Mouse (Mus musculus) midbrain, postnatal 0 days (tissue): ENCODE data around the gene Arhgap31. TPM values are rescaled to one million over a fixed set of nuclear protein-coding genes. Genes with fewer than 3 reads are reported as not detected.

ENCODE experiments used
- ATAC-seq: fragments of 200-750 bp; cut with Nextera tagmentation; 2 replicates; pipeline ENCODE4 v1.8.0; 2017; ENCODE audit warnings: moderate number of reproducible peaks, mild to moderate bottlenecking, moderate TSS enrichment, moderate library complexity; ENCODE audit not compliant: low FRiP score
- DNase-seq: peaks from one replicate; pipeline ENCODE4 v3.0.0-alpha.2; 2015; ENCODE audit warnings: low spot score
- H3K27ac ChIP-seq: fragments of 300-500 bp; sonication (generic); 2 replicates; pipeline ENCODE4 v1.5.1; 2014; ENCODE audit warnings: low read depth, mild to moderate bottlenecking, low read length, mixed read lengths
- H3K27me3 ChIP-seq: fragments of 300-500 bp; sonication (generic); 2 replicates; pipeline ENCODE4 v1.6.1; 2014; ENCODE audit warnings: low read length, control low read depth, mixed read lengths; ENCODE audit not compliant: insufficient read depth
- H3K36me3 ChIP-seq: fragments of 300-500 bp; sonication (generic); 2 replicates; pipeline ENCODE4 v1.6.1; 2014; ENCODE audit warnings: low read length, control low read depth, mixed read lengths; ENCODE audit not compliant: insufficient read depth
- H3K4me1 ChIP-seq: fragments of 300-500 bp; sonication (generic); 2 replicates; pipeline ENCODE4 v1.6.1; 2014; ENCODE audit warnings: mild to moderate bottlenecking, control low read depth, antibody characterized with exemption, low read length, mixed read lengths; ENCODE audit not compliant: insufficient read depth
- H3K4me2 ChIP-seq: fragments of 300-500 bp; sonication (generic); 2 replicates; pipeline ENCODE4 v1.6.1; 2014; ENCODE audit warnings: low read depth, mild to moderate bottlenecking, low read length, mixed read lengths; ENCODE audit not compliant: poor library complexity, severe bottlenecking
- H3K4me3 ChIP-seq: fragments of 300-500 bp; sonication (generic); 2 replicates; pipeline ENCODE4 v1.5.1; 2014; ENCODE audit warnings: low read depth, mild to moderate bottlenecking, low read length, moderate library complexity
- H3K9ac ChIP-seq: fragments of 300-500 bp; sonication (generic); replicated peaks from 2 replicates; pipeline ENCODE4 v1.6.1; 2014; ENCODE audit warnings: mild to moderate bottlenecking, low read length, moderate library complexity, mixed read lengths; ENCODE audit not compliant: poor library complexity, severe bottlenecking
- H3K9me3 ChIP-seq: fragments of 300-500 bp; sonication (generic); 2 replicates; pipeline ENCODE4 v1.6.1; 2016; ENCODE audit warnings: low read length, control low read depth
- CTCF ChIP-seq: IDR thresholded peaks from 2 replicates; pipeline ENCODE4 v1.5.1; 2016; ENCODE audit warnings: antibody characterized with exemption, mild to moderate bottlenecking
- WGBS: fragments of 180-500 bp; shearing (Covaris S2); extraction: QIAGEN DNeasy Blood & Tissue Kit; methylation state at CpG from one replicate; pipeline ENCODE4 v1.1.7; 2014; 5-methylcytosine and 5-hydroxymethylcytosine counted together
- polyA plus RNA-seq: library from polyadenylated mRNA; unstranded; fragments of >200 nt; fragmentation: Nextera tagmentation; extraction: Ambion mirVana; gene quantifications from 2 replicates; pipeline ENCODE4 v1.2.1, GENCODE M21; 2015
- total RNA-seq: library from RNA; depleted of rRNA; stranded (reverse); fragments of >200 nt; gene quantifications from 2 replicates; pipeline ENCODE4 v1.2.3, GENCODE M21; 2014

The Arhgap31 gene
- total and polyA plus RNA-seq, 2 experiments from 2014 or later: 3.2 to 10.0 TPM

- no peaks in the 10 kb centered on the region for H3K4me1 ChIP-seq
- ATAC-seq (no peak), DNase-seq (no peak)
- no peak overlapping the region for H3K27ac ChIP-seq
- no peak overlapping the region for H3K4me2 ChIP-seq
- no peaks in the 10 kb centered on the region for H3K36me3 ChIP-seq
- WGBS: 85% methylated on average over 4 of the region's 4 CpGs
- no peaks in the 10 kb centered on the region for H3K27me3 ChIP-seq
- no peak overlapping the region for H3K9ac ChIP-seq
- TF ChIP-seq CTCF: no peak
- no peaks in the 10 kb centered on the region for H3K9me3 ChIP-seq
- H3K4me3 ChIP-seq: no peak overlapping the region
Measured at GRCm38 (mm10) chr16:38654308-38654707, 58.8 kb downstream of the Arhgap31 start.

DNA sequence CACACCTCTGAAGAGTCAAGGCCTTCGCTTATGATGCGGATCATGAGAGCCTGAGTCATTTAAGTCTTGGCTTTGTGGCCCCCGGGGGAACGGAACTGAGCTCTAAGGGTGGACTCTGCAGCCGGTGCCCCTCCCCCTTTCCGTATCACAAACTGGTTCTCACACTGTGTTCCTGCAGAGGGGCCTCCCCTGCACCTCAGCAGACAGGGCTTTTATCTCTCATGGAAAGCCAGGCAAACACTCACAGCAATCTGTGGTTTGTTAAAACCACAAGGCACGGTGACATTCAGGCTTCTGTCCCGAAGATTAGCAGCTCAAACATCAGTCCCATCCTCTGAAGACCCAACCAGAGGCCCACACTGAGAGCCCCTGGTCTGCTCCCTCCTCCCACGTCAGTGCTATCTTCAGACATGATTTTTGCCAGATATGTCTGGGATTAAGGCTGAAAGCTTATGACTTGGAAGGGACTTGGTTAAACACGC is 59.6 kb downstream of the Arhgap31 start:
- Histone ChIP-seq H3K4me2 (no peak overlapping the region), H3K9me3 (no peaks in the 10 kb centered on the region), H3K4me3 (no peak overlapping the region), H3K27ac (no peak overlapping the region; the same call in 1 of the 2 replicates), H3K9ac (no peak overlapping the region), H3K27me3 (no peaks in the 10 kb centered on the region), H3K36me3 (no peaks in the 10 kb centered on the region), H3K4me1 (no peaks in the 10 kb centered on the region)
- no peak for TF ChIP-seq CTCF
- no peak for ATAC-seq
- DNase-seq: no peak
- WGBS: 45% methylated on average over 10 of the region's 10 CpGs

DNA sequence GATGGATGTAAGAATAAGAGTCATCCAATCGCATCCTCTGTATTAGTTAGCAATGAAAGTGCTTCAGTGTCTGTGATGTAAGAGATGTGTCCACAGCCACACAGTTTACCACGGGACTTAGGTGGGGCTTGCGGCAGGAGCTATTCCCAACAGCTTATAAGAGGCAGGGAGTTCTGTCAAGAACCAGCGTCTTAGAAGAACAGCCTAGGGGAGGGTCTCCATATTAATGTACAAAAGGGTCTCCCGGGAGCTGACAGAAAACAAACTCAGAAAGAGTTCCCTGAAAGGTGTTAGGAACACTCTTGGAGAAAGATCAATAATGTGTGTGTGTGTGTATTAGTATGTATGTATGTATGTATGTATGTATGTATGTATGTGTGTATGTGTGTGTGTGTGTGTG is 60.4 kb downstream of the Arhgap31 start:
- no peaks in the 10 kb centered on the region for H3K4me1 ChIP-seq
- H3K4me3 ChIP-seq: no peak overlapping the region
- no peak for ATAC-seq
- no peak overlapping the region for H3K27ac ChIP-seq
- no peak for TF ChIP-seq CTCF
- H3K4me2 ChIP-seq: no peak overlapping the region
- WGBS: 85% methylated on average over 5 of the region's 5 CpGs
- no peak overlapping the region for H3K9ac ChIP-seq
- H3K27me3 ChIP-seq: no peaks in the 10 kb centered on the region
- H3K36me3 ChIP-seq: no peaks in the 10 kb centered on the region
- H3K9me3 ChIP-seq: no peaks in the 10 kb centered on the region
- DNase-seq: no peak

DNA sequence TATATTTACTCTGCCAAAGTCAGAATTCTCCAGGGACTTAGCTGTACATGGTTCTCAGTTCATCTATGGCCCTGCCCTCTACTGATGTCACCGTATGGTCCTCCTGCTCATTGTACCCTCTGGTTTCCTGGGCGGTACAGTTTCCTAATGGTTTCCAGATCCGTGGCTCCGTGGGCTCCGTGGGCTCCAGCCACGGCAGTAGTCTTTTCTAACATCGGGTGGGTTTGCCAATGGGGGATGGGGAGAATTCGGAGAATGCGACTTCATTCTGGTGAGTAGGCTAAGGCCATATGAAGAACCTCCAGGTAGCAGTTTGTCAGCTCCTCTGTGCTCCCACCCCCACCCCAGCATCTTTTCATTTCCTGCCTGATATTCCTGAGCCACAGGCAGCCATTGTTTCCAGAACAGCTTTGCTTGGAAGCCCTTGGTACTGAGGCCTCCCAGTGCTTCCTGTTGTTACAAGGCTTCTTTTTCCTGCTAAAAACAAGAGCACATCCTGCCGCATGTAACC is 61.3 kb downstream of the Arhgap31 start:
- H3K4me3 ChIP-seq: no peak overlapping the region
- TF ChIP-seq CTCF: no peak
- H3K27me3 ChIP-seq: no peaks in the 10 kb centered on the region
- DNase-seq (no peak), ATAC-seq (no peak)
- H3K9ac ChIP-seq: no peak overlapping the region
- no peak overlapping the region for H3K4me2 ChIP-seq
- H3K4me1 ChIP-seq: no peaks in the 10 kb centered on the region
- WGBS: 83% methylated on average over 10 of the region's 10 CpGs
- no peaks in the 10 kb centered on the region for H3K36me3 ChIP-seq
- no peak overlapping the region for H3K27ac ChIP-seq
- H3K9me3 ChIP-seq: no peaks in the 10 kb centered on the region

GRCm38 (mm10) chr16:38651306-38651705 is 61.8 kb downstream of the Arhgap31 start:
- H3K4me2 ChIP-seq: no peak overlapping the region
- DNase-seq (no peak), ATAC-seq (no peak)
- TF ChIP-seq CTCF: no peak
- H3K27me3 ChIP-seq: no peaks in the 10 kb centered on the region
- H3K27ac ChIP-seq: no peak overlapping the region
- no peaks in the 10 kb centered on the region for H3K9me3 ChIP-seq
- no peaks in the 10 kb centered on the region for H3K4me1 ChIP-seq
- H3K4me3 ChIP-seq: no peak overlapping the region
- WGBS: 82% methylated on average over 12 of the region's 12 CpGs
- no peaks in the 10 kb centered on the region for H3K36me3 ChIP-seq
- H3K9ac ChIP-seq: no peak overlapping the region

DNA sequence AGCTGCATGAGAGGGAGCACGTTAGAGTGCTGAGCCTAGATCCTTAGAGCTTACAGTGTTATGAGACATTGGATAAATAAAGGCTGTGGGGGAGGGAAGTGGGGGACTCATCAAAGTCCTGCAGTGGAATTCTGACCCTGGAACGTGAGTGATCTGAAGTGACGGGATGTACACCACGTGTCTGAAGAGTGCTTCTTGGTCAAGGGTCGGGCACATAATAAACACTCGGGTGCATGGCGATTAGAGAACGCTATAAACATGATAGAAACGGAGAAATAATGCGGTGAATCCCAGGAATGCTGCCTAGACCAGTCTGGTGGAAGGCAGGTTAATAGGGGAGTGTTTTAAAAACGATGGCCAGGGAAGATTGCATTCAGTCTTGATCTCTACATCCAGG is 63.6 kb downstream of the Arhgap31 start:
- no peak for TF ChIP-seq CTCF
- Histone ChIP-seq H3K27ac (no peak overlapping the region), H3K4me3 (no peak overlapping the region), H3K4me1 (no peaks in the 10 kb centered on the region), H3K9me3 (no peaks in the 10 kb centered on the region), H3K27me3 (no peaks in the 10 kb centered on the region), H3K9ac (no peak overlapping the region), H3K4me2 (no peak overlapping the region), H3K36me3 (no peaks in the 10 kb centered on the region)
- DNase-seq: no peak
- no peak for ATAC-seq
- WGBS: 80% methylated on average over 11 of the region's 11 CpGs
